Mouse (Mus musculus) MEL (cell line): ENCODE measurements around the gene Hist1h2ba. TPM values are rescaled to one million over a fixed set of nuclear protein-coding genes. Genes with fewer than 3 reads are reported as not detected.

ENCODE experiments used
- DNase-seq: peaks from one replicate; pipeline ENCODE4 v3.0.0; 2011; ENCODE audit warnings: low read depth, low spot score
- H3K27ac ChIP-seq: 2 replicates; pipeline ENCODE4 v1.5.1; 2012; ENCODE audit warnings: low read depth, mild to moderate bottlenecking, control low read depth, low read length, moderate library complexity; ENCODE audit not compliant: control insufficient read depth
- H3K27me3 ChIP-seq, 2 experiments: fragments of 150-350 bp in 1 of 2; sonication (generic) in 1 of 2; 2 replicates each; pipeline ENCODE4 v1.6.1; 2012; ENCODE audit warnings: low read length in 2 of 2, mild to moderate bottlenecking in 2 of 2, improper control_type of control experiment in 1 of 2, moderate library complexity in 1 of 2; ENCODE audit not compliant: insufficient read depth in 2 of 2, control insufficient read depth in 1 of 2
- H3K36me3 ChIP-seq, 2 experiments: 2 replicates each; pipeline ENCODE4 v1.6.1; 2012 to 2014; ENCODE audit warnings: low read length in 2 of 2, improper control_type of control experiment in 1 of 2, inconsistent platforms in 1 of 2, mild to moderate bottlenecking in 1 of 2; ENCODE audit not compliant: insufficient read depth in 2 of 2, control insufficient read depth in 1 of 2
- H3K4me1 ChIP-seq, 2 experiments: fragments of 150-350 bp in 1 of 2; sonication (generic) in 1 of 2; 2 replicates each; pipeline ENCODE4 v1.6.1; 2012; ENCODE audit warnings: low read length in 2 of 2, improper control_type of control experiment in 1 of 2, mild to moderate bottlenecking in 1 of 2; ENCODE audit not compliant: insufficient read depth in 2 of 2, control insufficient read depth in 1 of 2
- H3K4me3 ChIP-seq, 2 experiments: fragments of 150-350 bp in 1 of 2; sonication (generic) in 1 of 2; 2 replicates each; pipeline ENCODE4 v1.5.1; 2012; ENCODE audit warnings: low read depth in 2 of 2, low read length in 2 of 2, mild to moderate bottlenecking in 2 of 2, moderate library complexity in 2 of 2, control low read depth in 1 of 2, improper control_type of control experiment in 1 of 2; ENCODE audit not compliant: control insufficient read depth in 1 of 2, insufficient read depth in 1 of 2
- H3K79me2 ChIP-seq: 2 replicates; pipeline ENCODE4 v1.6.1; 2012; ENCODE audit warnings: mild to moderate bottlenecking, low read length, moderate library complexity; ENCODE audit not compliant: control insufficient read depth, poor library complexity, insufficient read depth
- H3K9ac ChIP-seq: 2 replicates; pipeline ENCODE4 v1.6.1; 2012; ENCODE audit warnings: low read depth, mild to moderate bottlenecking, control low read depth, low read length, moderate library complexity; ENCODE audit not compliant: control insufficient read depth, poor library complexity, severe bottlenecking
- H3K9me3 ChIP-seq: fragments of 150-350 bp; sonication (generic); replicated peaks from 2 replicates; pipeline ENCODE4 v1.6.1; 2012; ENCODE audit warnings: mild to moderate bottlenecking, low read length, improper control_type of control experiment, moderate library complexity; ENCODE audit not compliant: insufficient read depth
- BHLHE40 ChIP-seq: IDR thresholded peaks from 2 replicates; pipeline ENCODE4 v1.6.1; 2012; ENCODE audit warnings: low read depth, mild to moderate bottlenecking, inconsistent platforms, low read length, improper control_type of control experiment, borderline replicate concordance
- CTCF ChIP-seq, 3 experiments: IDR thresholded peaks in 2 of 3; conservative IDR thresholded peaks in 1 of 3; 2 replicates each; pipeline ENCODE4 v1.5.1; 2011 to 2012; ENCODE audit warnings: low read length in 3 of 3, low read depth in 2 of 3, mild to moderate bottlenecking in 2 of 3, improper control_type of control experiment in 1 of 3, inconsistent platforms in 1 of 3, mixed read lengths in 1 of 3, moderate library complexity in 1 of 3; ENCODE audit not compliant: control insufficient read depth in 1 of 3, insufficient read depth in 1 of 3, poor library complexity in 1 of 3, severe bottlenecking in 1 of 3
- E2F4 ChIP-seq: IDR thresholded peaks from 2 replicates; pipeline ENCODE4 v1.6.1; 2011; ENCODE audit warnings: low read depth, low read length, improper control_type of control experiment, borderline replicate concordance
- ELF1 ChIP-seq: IDR thresholded peaks from 2 replicates; pipeline ENCODE4 v1.6.1; 2014; ENCODE audit warnings: low read depth, mild to moderate bottlenecking, inconsistent platforms, low read length, improper control_type of control experiment, moderate library complexity
- EP300 ChIP-seq, 2 experiments: IDR thresholded peaks; 2 replicates each; pipeline ENCODE4 v1.6.1; 2011; ENCODE audit warnings: improper control_type of control experiment in 2 of 2, low read length in 2 of 2, low read depth in 1 of 2, mild to moderate bottlenecking in 1 of 2
- ETS1 ChIP-seq: IDR thresholded peaks from 2 replicates; pipeline ENCODE4 v1.6.1; 2012; ENCODE audit warnings: low read depth, mild to moderate bottlenecking, inconsistent platforms, low read length, improper control_type of control experiment, moderate library complexity
- GABPA ChIP-seq: IDR thresholded peaks from 2 replicates; pipeline ENCODE4 v1.6.1; 2012; ENCODE audit warnings: low read depth, mild to moderate bottlenecking, inconsistent platforms, low read length, improper control_type of control experiment, moderate library complexity
- GATA1 ChIP-seq: IDR thresholded peaks from 2 replicates; pipeline ENCODE4 v1.6.1; 2011; ENCODE audit warnings: low read depth, low read length, improper control_type of control experiment
- HCFC1 ChIP-seq: IDR thresholded peaks from 2 replicates; pipeline ENCODE4 v1.6.1; 2012; ENCODE audit warnings: low read depth, mild to moderate bottlenecking, inconsistent platforms, low read length, improper control_type of control experiment, moderate library complexity
- KAT2A ChIP-seq: conservative IDR thresholded peaks from 2 replicates; pipeline ENCODE4 v1.6.1; 2012; ENCODE audit warnings: low read depth, low read length, improper control_type of control experiment, inconsistent platforms
- MAX ChIP-seq: IDR thresholded peaks from 2 replicates; pipeline ENCODE4 v1.6.1; 2011; ENCODE audit warnings: low read length, improper control_type of control experiment
- MYC ChIP-seq: IDR thresholded peaks from 2 replicates; pipeline ENCODE4 v1.6.1; 2011; ENCODE audit warnings: low read depth, mild to moderate bottlenecking, low read length, improper control_type of control experiment, moderate library complexity
- POLR2AphosphoS5 ChIP-seq: IDR thresholded peaks from 2 replicates; pipeline ENCODE4 v1.6.1; 2012; ENCODE audit warnings: low read depth, borderline replicate concordance, mild to moderate bottlenecking, inconsistent platforms, low read length, moderate library complexity, mixed read lengths
- RAD21 ChIP-seq: IDR thresholded peaks from 2 replicates; pipeline ENCODE4 v1.6.1; 2011; ENCODE audit warnings: mild to moderate bottlenecking, low read depth, low read length, improper control_type of control experiment
- RCOR1 ChIP-seq: IDR thresholded peaks from 2 replicates; pipeline ENCODE4 v1.6.1; 2012; ENCODE audit warnings: low read depth, mild to moderate bottlenecking, inconsistent platforms, low read length, improper control_type of control experiment
- SIN3A ChIP-seq: IDR thresholded peaks from 2 replicates; pipeline ENCODE4 v1.6.1; 2012; ENCODE audit warnings: low read length, improper control_type of control experiment, inconsistent platforms
- SMC3 ChIP-seq: IDR thresholded peaks from 2 replicates; pipeline ENCODE4 v1.6.1; 2011; ENCODE audit warnings: low read depth, low read length, improper control_type of control experiment
- TAL1 ChIP-seq: IDR thresholded peaks from 2 replicates; pipeline ENCODE4 v1.6.1; 2012; ENCODE audit warnings: mild to moderate bottlenecking, inconsistent platforms, low read length, moderate library complexity, mixed read lengths
- USF1 ChIP-seq: IDR thresholded peaks from 2 replicates; pipeline ENCODE4 v1.6.1; 2014; ENCODE audit warnings: low read depth, mild to moderate bottlenecking, inconsistent platforms, low read length, improper control_type of control experiment, moderate library complexity
- USF2 ChIP-seq, 2 experiments: IDR thresholded peaks; 2 replicates each; pipeline ENCODE4 v1.6.1; 2011 to 2012; ENCODE audit warnings: improper control_type of control experiment in 2 of 2, low read length in 2 of 2, borderline replicate concordance in 1 of 2, inconsistent platforms in 1 of 2, low read depth in 1 of 2, mild to moderate bottlenecking in 1 of 2; ENCODE audit not compliant: insufficient read depth in 1 of 2
- ZC3H11A ChIP-seq: IDR thresholded peaks from 2 replicates; pipeline ENCODE4 v1.6.1; 2012; ENCODE audit warnings: low read depth, mild to moderate bottlenecking, inconsistent platforms, low read length, improper control_type of control experiment
- ZNF384 ChIP-seq: IDR thresholded peaks from 2 replicates; pipeline ENCODE4 v1.6.1; 2012; ENCODE audit warnings: low read depth, mild to moderate bottlenecking, inconsistent platforms, low read length, improper control_type of control experiment
- polyA plus RNA-seq, 2 experiments: library from polyadenylated mRNA; stranded (reverse) in 1 of 2; unstranded in 1 of 2; fragments of >175 nt in 1 of 2; fragments of >200 nt in 1 of 2; gene quantifications; 2 replicates each; pipeline versions ENCODE4 v1.2.1 to v1.2.4; 2012; ENCODE audit warnings: low replicate concordance in 2 of 2, low read depth in 1 of 2; ENCODE audit not compliant: insufficient read length in 2 of 2, insufficient read depth in 1 of 2, missing spikeins in 1 of 2
- total RNA-seq: library from RNA; depleted of rRNA; stranded (reverse); fragments of 300-350 nt; gene quantifications from 2 replicates; pipeline ENCODE4 v1.2.3, GENCODE M21; 2012; rRNA removed

Hist1h2ba gene
- total and polyA plus RNA-seq, 3 experiments, result 0.58 TPM; not detected in 2

DNA sequence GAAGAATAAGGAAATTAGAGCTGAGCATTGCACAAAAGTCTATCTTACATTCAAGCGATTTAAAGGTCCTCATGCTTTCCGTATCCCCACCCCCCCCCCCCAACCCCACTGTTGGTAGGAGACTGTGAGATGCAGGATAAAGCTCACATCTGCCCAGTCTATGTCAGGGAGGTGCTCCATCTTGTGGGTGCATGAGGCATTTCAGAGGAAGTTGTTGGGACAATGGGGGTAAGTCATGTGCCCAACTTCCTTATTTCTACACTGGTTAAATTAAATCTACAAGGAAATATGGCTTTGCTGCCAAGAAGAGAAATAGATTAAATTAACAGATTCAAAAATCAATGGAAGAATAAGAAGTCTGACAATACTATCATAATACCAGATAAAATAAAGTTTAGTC lies 48.4 kb downstream of the Hist1h2ba start:
- Histone ChIP-seq H3K4me3 (no peak overlapping the region), H3K79me2 (no peaks in the 10 kb centered on the region)
- DNase-seq, result peak; percentile 87

More for the DNA sequence above, 48.4 kb downstream of the Hist1h2ba start:
- Histone ChIP-seq H3K9ac (no peak overlapping the region), H3K27me3 (peaks cover 0 to 2% of the 10 kb centered on the region in 2 experiments; a peak in 2 of 4 replicates), H3K9me3 (no peaks in the 10 kb centered on the region), H3K36me3 (peaks cover 0 to 2% of the 10 kb centered on the region in 2 experiments; a peak in 2 of 4 replicates), H3K27ac (no peak overlapping the region)
- TF ChIP-seq POLR2AphosphoS5 (no peak), USF2 (IDR thresholded peaks at IDR 0.05; ENCODE audit: borderline replicate concordance in 1 of 2, insufficient read depth in 1 of 2, low read depth in 1 of 2, low read length in 2 of 2) (peak in 1 of 2 experiments; percentile 53; a peak in 1 of 4 replicates), BHLHE40 (peak; percentile 95), ELF1 (peak; percentile 64; the same call in 1 of the 2 replicates), MYC (peak; percentile 75), TAL1 (no peak), MAX (peak; percentile 53; the same call in 1 of the 2 replicates), GABPA (no peak), SIN3A (0 out of 2 replicates have a peak, but pooled peaks have one; percentile 43), ZNF384 (no peak), RAD21 (peak; percentile 46), SMC3 (peak; percentile 81), USF1 (peak; percentile 90), HCFC1 (0 out of 2 replicates have a peak, but pooled peaks have one; percentile 36), E2F4 (no peak), EP300 (IDR thresholded peaks at IDR 0.05; ENCODE audit: low read depth in 1 of 2, low read length in 2 of 2) (peak; percentile 55 to 62; a peak in 3 of 4 replicates), GATA1 (peak; percentile 43; the same call in 1 of the 2 replicates), CTCF (IDR thresholded peaks at IDR 0.05 in 2 of 3, conservative IDR thresholded peaks at IDR 0.05 in 1 of 3; ENCODE audit: control insufficient read depth in 1 of 3, insufficient read depth in 1 of 3, low read depth in 2 of 3, low read length in 3 of 3, poor library complexity in 1 of 3, severe bottlenecking in 1 of 3) (peak; percentile 45 to 74 (median 67)), RCOR1 (peak; percentile 75; the same call in 1 of the 2 replicates), ZC3H11A (0 out of 2 replicates have a peak, but pooled peaks have one; percentile 43), ETS1 (peak; percentile 32; the same call in 1 of the 2 replicates), KAT2A (no peak)
- TF ChIP-seq, all 39 proteins: peak for 16
- H3K4me1 ChIP-seq, result 0 out of 4 replicates have a peak, but pooled peaks cover 0 to 2% of the 10 kb centered on the region in 2 experiments

Other genes starting within 250 kb of the Hist1h2ba start
- 694 and 982 TPM in 2 replicates for gene Hist1h2bc, start 250.0 kb downstream of the Hist1h2ba start, total RNA-seq
- gene Hist1h2bc, start 250.0 kb downstream of the Hist1h2ba start, polyA plus RNA-seq, result 1 to 10 TPM in 1 of 2 experiments, not detected in 1; 3.1 TPM
- 2.7 and 6.3 TPM in 2 replicates for gene Hist1h1t, start 238.3 kb downstream of the Hist1h2ba start, total RNA-seq
- not detected for gene Hist1h1t, start 238.3 kb downstream of the Hist1h2ba start, polyA plus RNA-seq
- 1,967 and 2,008 TPM in 2 replicates for gene Hist1h4c, start 235.7 kb downstream of the Hist1h2ba start, total RNA-seq
- gene Hist1h4c, start 235.7 kb downstream of the Hist1h2ba start, polyA plus RNA-seq, result 1 to 10 TPM in 1 of 2 experiments, not detected in 1; 4.1 TPM
- gene Hfe, start 223.3 kb downstream of the Hist1h2ba start, total RNA-seq, result not detected in 2 replicates
- not detected for gene Hfe, start 223.3 kb downstream of the Hist1h2ba start, polyA plus RNA-seq
- gene Hist1h1c, start 195.3 kb downstream of the Hist1h2ba start, total RNA-seq, result 348 and 479 TPM in 2 replicates
- 1 to 10 TPM in 1 of 2 experiments, not detected in 1; 3.8 TPM for gene Hist1h1c, start 195.3 kb downstream of the Hist1h2ba start, polyA plus RNA-seq
- 1,651 and 2,239 TPM in 2 replicates for gene Hist1h3c, start 188.6 kb downstream of the Hist1h2ba start, total RNA-seq
- 1 to 10 TPM in 1 of 2 experiments, not detected in 1; 1.7 TPM for gene Hist1h3c, start 188.6 kb downstream of the Hist1h2ba start, polyA plus RNA-seq
- gene Hist1h2bb, start 187.4 kb downstream of the Hist1h2ba start, total RNA-seq, result 2,278 and 3,150 TPM in 2 replicates
- 1 to 10 TPM in 1 of 2 experiments, not detected in 1; 3.2 TPM for gene Hist1h2bb, start 187.4 kb downstream of the Hist1h2ba start, polyA plus RNA-seq
- gene Hist1h2ab, start 183.0 kb downstream of the Hist1h2ba start, total RNA-seq, result 2,219 and 2,780 TPM in 2 replicates
- gene Hist1h2ab, start 183.0 kb downstream of the Hist1h2ba start, polyA plus RNA-seq, result 1 to 10 TPM in 1 of 2 experiments, not detected in 1; 8.0 TPM
- gene Hist1h3b, start 181.9 kb downstream of the Hist1h2ba start, total RNA-seq, result 1,725 and 2,102 TPM in 2 replicates
- 1 to 10 TPM in 1 of 2 experiments, not detected in 1; 6.6 TPM for gene Hist1h3b, start 181.9 kb downstream of the Hist1h2ba start, polyA plus RNA-seq
- 3,071 and 3,339 TPM in 2 replicates for gene Hist1h4b, start 177.1 kb downstream of the Hist1h2ba start, total RNA-seq
- gene Hist1h4b, start 177.1 kb downstream of the Hist1h2ba start, polyA plus RNA-seq, result 10 to 100 TPM in 1 of 2 experiments, not detected in 1; 19.0 TPM
- 2,939 and 3,025 TPM in 2 replicates for gene Hist1h4a, start 172.9 kb downstream of the Hist1h2ba start, total RNA-seq
- 1 to 10 TPM in 1 of 2 experiments, not detected in 1; 9.8 TPM for gene Hist1h4a, start 172.9 kb downstream of the Hist1h2ba start, polyA plus RNA-seq
- gene Hist1h3a, start 171.8 kb downstream of the Hist1h2ba start, total RNA-seq, result 1,097 and 1,298 TPM in 2 replicates
- gene Hist1h3a, start 171.8 kb downstream of the Hist1h2ba start, polyA plus RNA-seq, result 1 to 10 TPM in 1 of 2 experiments, not detected in 1; 6.5 TPM
- 2,211 and 2,669 TPM in 2 replicates for gene Hist1h1a, start 170.5 kb downstream of the Hist1h2ba start, total RNA-seq
- 1 to 10 TPM in 1 of 2 experiments, not detected in 1; 4.1 TPM for gene Hist1h1a, start 170.5 kb downstream of the Hist1h2ba start, polyA plus RNA-seq
- gene Trim38, start 164.2 kb downstream of the Hist1h2ba start, total RNA-seq, result not detected in 2 replicates
- gene Trim38, start 164.2 kb downstream of the Hist1h2ba start, polyA plus RNA-seq, result not detected
- gene Slc17a2, start 127.2 kb downstream of the Hist1h2ba start, total RNA-seq, result not detected in 2 replicates
- gene Slc17a2, start 127.2 kb downstream of the Hist1h2ba start, polyA plus RNA-seq, result not detected
- gene Slc17a3, start 94.7 kb downstream of the Hist1h2ba start, total RNA-seq, result not detected in 2 replicates
- gene Slc17a3, start 94.7 kb downstream of the Hist1h2ba start, polyA plus RNA-seq, result not detected
- not detected in 2 replicates for gene Slc17a1, start 66.4 kb downstream of the Hist1h2ba start, total RNA-seq
- not detected for gene Slc17a1, start 66.4 kb downstream of the Hist1h2ba start, polyA plus RNA-seq
- gene Slc17a4, start 19.1 kb downstream of the Hist1h2ba start, total RNA-seq, result 0.20 TPM in 1 of 2 replicates, not detected in the other
- under 1 TPM in 1 of 2 experiments, not detected in 1; 0.54 TPM for gene Slc17a4, start 19.1 kb downstream of the Hist1h2ba start, polyA plus RNA-seq
- gene Hist1h2aa, start 306 bp upstream of the Hist1h2ba start, total RNA-seq, result not detected in 2 replicates
- 1 to 10 TPM in 1 of 2 experiments, not detected in 1; 1.6 TPM for gene Hist1h2aa, start 306 bp upstream of the Hist1h2ba start, polyA plus RNA-seq
- not detected in 2 replicates for gene Scgn, start 57.1 kb upstream of the Hist1h2ba start, total RNA-seq
- gene Scgn, start 57.1 kb upstream of the Hist1h2ba start, polyA plus RNA-seq, result not detected